In the genomic region with DNA sequence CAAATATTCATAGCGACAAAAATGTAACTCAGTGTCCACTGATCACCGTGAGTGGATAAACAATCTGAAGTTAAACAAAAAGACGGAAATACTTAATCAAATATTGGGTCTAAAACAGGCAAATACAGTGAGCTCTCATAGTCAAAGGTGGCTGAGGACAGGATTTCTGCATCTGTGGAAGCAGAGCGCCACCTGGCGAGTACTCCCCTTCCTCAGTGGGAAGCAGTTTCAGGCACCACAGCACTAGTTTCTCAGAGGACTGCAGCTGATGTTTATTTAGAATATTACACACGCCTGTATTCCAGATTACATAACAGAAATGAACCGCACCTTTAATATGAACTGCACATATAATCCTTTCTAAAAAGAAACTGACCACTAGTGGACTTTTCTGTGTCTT, we compare ENCODE assay signal across 10 mouse cellular contexts. TPM values are rescaled to one million over a fixed set of nuclear protein-coding genes. Genes with fewer than 3 reads are reported as not detected.
DNase-seq lines count a peak whose midpoint lies in the region; ATAC-seq lines count a peak whose summit lies in the region.
"Had no signal": no experiment of that assay in that cellular context is flagged by ENCODE, and none has a peak within 500 bp of the region (broad histone marks: within the 10 kb centered on the region; RNA-seq: fewer than 3 reads in every experiment).

No protein-coding gene starts in this region.

- H3K36me3 ChIP-seq in midbrain, embryonic 11.5 days (ENCODE audit: control insufficient read depth, insufficient read depth, low read length): peaks cover 14% of the 10 kb centered on the region
- peaks cover 46% of the 10 kb centered on the region for H3K36me3 ChIP-seq in midbrain, embryonic 13.5 days

- ATAC-seq in midbrain, embryonic 11.5 days (ENCODE audit: low FRiP score): no peak
- ATAC-seq in midbrain, embryonic 13.5 days: no peak
- ATAC-seq in frontal cortex, adult (ENCODE audit: low TSS enrichment): peak; percentile 79
- ATAC-seq in megakaryocyte-erythroid progenitor cell, adult 5-6 weeks (replicated peaks; ENCODE audit: low FRiP score, low TSS enrichment, poor library complexity, severe bottlenecking): 0 out of 2 replicates have a peak, but pooled peaks have one; percentile 39

- no peaks in the 10 kb centered on the region for H3K9me3 ChIP-seq in midbrain, embryonic 11.5 days (ENCODE audit: control insufficient read depth, low read length)
- no peaks in the 10 kb centered on the region for H3K9me3 ChIP-seq in midbrain, embryonic 13.5 days
- H3K9me3 ChIP-seq: heart, embryonic 13.5 days; neural tube, embryonic 12.5 days had no signal

- no peak overlapping the region for H3K9ac ChIP-seq in midbrain, embryonic 11.5 days (ENCODE audit: low read length)
- no peak overlapping the region for H3K9ac ChIP-seq in midbrain, embryonic 13.5 days (replicated peaks)
- H3K9ac ChIP-seq: heart, embryonic 13.5 days; neural tube, embryonic 12.5 days had no signal

- 83% methylated on average over 7 of the region's 7 CpGs for WGBS in midbrain, embryonic 11.5 days
- 84% methylated on average over 7 of the region's 7 CpGs for WGBS in midbrain, embryonic 13.5 days

- H3K27me3 ChIP-seq in midbrain, embryonic 11.5 days (ENCODE audit: control insufficient read depth, insufficient read depth, low read length): no peaks in the 10 kb centered on the region
- no peaks in the 10 kb centered on the region for H3K27me3 ChIP-seq in midbrain, embryonic 13.5 days
- H3K27me3 ChIP-seq: heart, embryonic 13.5 days; neural tube, embryonic 12.5 days had no signal

- no peaks in the 10 kb centered on the region for H3K4me1 ChIP-seq in midbrain, embryonic 11.5 days (ENCODE audit: control insufficient read depth, insufficient read depth, low read length)
- no peaks in the 10 kb centered on the region for H3K4me1 ChIP-seq in midbrain, embryonic 13.5 days (replicated peaks)
- H3K4me1 ChIP-seq: neural tube, embryonic 12.5 days had no signal

- H3K4me2 ChIP-seq in midbrain, embryonic 11.5 days: no peak overlapping the region
- no peak overlapping the region for H3K4me2 ChIP-seq in midbrain, embryonic 13.5 days (replicated peaks)
- H3K4me2 ChIP-seq: heart, embryonic 13.5 days; neural tube, embryonic 12.5 days had no signal

- DNase-seq in cerebellum, postnatal 10 days: peak; percentile 75 to 76
- DNase-seq in cerebellum, adult 9-11 months: no peak
- DNase-seq in midbrain, embryonic 11.5 days (ENCODE audit: low spot score, missing footprints): peak; percentile 89
- DNase-seq in kidney, postnatal 25 days: peak; percentile 53 to 79
- DNase-seq in urinary bladder, postnatal 10 days (ENCODE audit: low spot score): peak; percentile 34

- H3K4me3 ChIP-seq in midbrain, embryonic 11.5 days (ENCODE audit: low read depth, low read length): no peak overlapping the region
- no peak overlapping the region for H3K4me3 ChIP-seq in midbrain, embryonic 13.5 days (replicated peaks)
- H3K4me3 ChIP-seq: heart, embryonic 13.5 days; neural tube, embryonic 12.5 days had no signal

- no peak overlapping the region for H3K27ac ChIP-seq in midbrain, embryonic 11.5 days (ENCODE audit: low read depth, low read length)
- no peak overlapping the region for H3K27ac ChIP-seq in midbrain, embryonic 13.5 days
- H3K27ac ChIP-seq: heart, embryonic 13.5 days; neural tube, embryonic 12.5 days had no signal

RNA-seq across cellular contexts. Expression of a gene that starts 20.3 kb away (rescaled TPM):
- polyA plus RNA-seq in midbrain, embryonic 11.5 days (2014; fragmentation: Nextera tagmentation; extraction: Ambion mirVana): 7.3 and 8.2 TPM in 2 replicates
- 4.0 and 4.3 TPM in 2 replicates for polyA plus RNA-seq in midbrain, embryonic 13.5 days (2015; fragmentation: Nextera tagmentation; extraction: Ambion mirVana)
- total RNA-seq in megakaryocyte-erythroid progenitor cell, adult 5-6 weeks (2014; fragmentation: Nextera tagmentation): 13.5 and 14.4 TPM in 2 replicates
- 19.9 and 21.0 TPM in 2 replicates for total RNA-seq in megakaryocyte-erythroid progenitor cell, adult 5-6 weeks (2017)

Comparison
In these comparisons a context has a peak if more than half of its experiments do, and no peak if none do; other contexts are left out.
1. ATAC-seq: peak in frontal cortex, adult (single experiment) and megakaryocyte-erythroid progenitor cell, adult 5-6 weeks (single experiment); none in midbrain, embryonic 11.5 days (single experiment) and midbrain, embryonic 13.5 days (single experiment).